Mouse (Mus musculus) heart, embryonic 16.5 days (tissue): ENCODE results near the gene B4gat1. TPM values are rescaled to one million over a fixed set of nuclear protein-coding genes. Genes with fewer than 3 reads are reported as not detected.

Experiments used
- ATAC-seq: fragments of 200-750 bp; cut with Nextera tagmentation; replicated peaks from 2 replicates; pipeline ENCODE4 v1.8.0; 2017; ENCODE audit warnings: moderate number of reproducible peaks; ENCODE audit not compliant: insufficient read depth, low FRiP score; ENCODE audit errors: extremely low read depth
- H3K27ac ChIP-seq: fragments of 300-500 bp; sonication (generic); 2 replicates; pipeline ENCODE4 v1.5.1; 2014; ENCODE audit warnings: mild to moderate bottlenecking, low read length, control low read depth, moderate library complexity
- H3K27me3 ChIP-seq: fragments of 300-500 bp; sonication (generic); 2 replicates; pipeline ENCODE4 v1.6.1; 2014; ENCODE audit warnings: low read length, mixed read lengths; ENCODE audit not compliant: control insufficient read depth, insufficient read depth
- H3K36me3 ChIP-seq: fragments of 300-500 bp; sonication (generic); 2 replicates; pipeline ENCODE4 v1.6.1; 2014; ENCODE audit not compliant: control insufficient read depth, insufficient read depth
- H3K4me1 ChIP-seq: fragments of 300-500 bp; sonication (generic); 2 replicates; pipeline ENCODE4 v1.6.1; 2014; ENCODE audit warnings: low read length, mixed read lengths; ENCODE audit not compliant: control insufficient read depth, insufficient read depth
- H3K4me2 ChIP-seq: fragments of 300-500 bp; sonication (generic); 2 replicates; pipeline ENCODE4 v1.6.1; 2014; ENCODE audit warnings: low read depth, mild to moderate bottlenecking, control low read depth, low read length
- H3K4me3 ChIP-seq: fragments of 300-500 bp; sonication (generic); 2 replicates; pipeline ENCODE4 v1.5.1; 2014; ENCODE audit warnings: mild to moderate bottlenecking, control low read depth, low read length
- H3K9ac ChIP-seq: fragments of 300-500 bp; sonication (generic); 2 replicates; pipeline ENCODE4 v1.6.1; 2014; ENCODE audit warnings: low read length, control low read depth
- H3K9me3 ChIP-seq: fragments of 300-500 bp; sonication (generic); replicated peaks from 2 replicates; pipeline ENCODE4 v1.6.1; 2016; ENCODE audit warnings: low read length; ENCODE audit not compliant: control insufficient read depth
- WGBS: fragments of 180-500 bp; shearing (Covaris S2); extraction: QIAGEN DNeasy Blood & Tissue Kit; methylation state at CpG from one replicate; pipeline ENCODE4 v1.1.7; 2014; 5-methylcytosine and 5-hydroxymethylcytosine counted together
- polyA plus RNA-seq: library from polyadenylated mRNA; unstranded; fragments of >200 nt; fragmentation: Nextera tagmentation; extraction: Ambion mirVana; gene quantifications from 2 replicates; pipeline ENCODE4 v1.2.1, GENCODE M21; 2015

B4gat1 gene
- polyA plus RNA-seq: 43.4 and 43.5 TPM in 2 replicates

GRCm38 (mm10) chr19:5038709-5039156 is at the start of gene B4gat1, which contains the start of gene AC124502.3:
TSS of gene B4gat1 (plus strand) at chr19:5038826.
TSS of gene AC124502.3 (plus strand) at chr19:5038891.
- H3K9ac ChIP-seq: peak within 1 kb of the TSS; percentile 88
- peak within 1 kb of the TSS; percentile 81 for H3K4me2 ChIP-seq
- H3K27me3 ChIP-seq: no peaks in the 10 kb centered on the region
- peak; percentile 91 for ATAC-seq
- no peaks in the 10 kb centered on the region for H3K9me3 ChIP-seq
- H3K36me3 ChIP-seq: no peaks in the 10 kb centered on the region
- peak within 1 kb of the TSS; percentile 76 for H3K4me3 ChIP-seq
- H3K4me1 ChIP-seq: peaks cover 22% of the 10 kb centered on the region
- H3K27ac ChIP-seq: peak within 1 kb of the TSS; percentile 61
- under 1% methylated on average over 44 of the region's 44 CpGs for WGBS

- Histone ChIP-seq H3K27me3 (peaks cover 29% of the 10 kb centered on the region), H3K4me2 (no peak overlapping the region), H3K36me3 (no peaks in the 10 kb centered on the region), H3K9ac (no peak overlapping the region), H3K27ac (no peak overlapping the region), H3K4me3 (no peak overlapping the region), H3K4me1 (peaks cover 22% of the 10 kb centered on the region), H3K9me3 (no peaks in the 10 kb centered on the region)
- ATAC-seq: peak; percentile 33; the same call in 1 of the 2 replicates
- 2% methylated on average over 13 of the region's 13 CpGs for WGBS
Observed at GRCm38 (mm10) chr19:4989013-4989412, 49.6 kb upstream of the B4gat1 start.

- ATAC-seq: no peak
- 21% methylated on average over 46 of the region's 47 CpGs for WGBS
- H3K4me3 ChIP-seq: no peak overlapping the region
- no peak overlapping the region for H3K9ac ChIP-seq
- no peak overlapping the region for H3K4me2 ChIP-seq
- H3K36me3 ChIP-seq: no peaks in the 10 kb centered on the region
- H3K9me3 ChIP-seq: no peaks in the 10 kb centered on the region
- H3K27me3 ChIP-seq: peaks cover 27% of the 10 kb centered on the region
- H3K27ac ChIP-seq: no peak overlapping the region
- H3K4me1 ChIP-seq: peaks cover 23% of the 10 kb centered on the region
Observed at GRCm38 (mm10) chr19:4989434-4990255, 49.0 kb upstream of the B4gat1 start.

- Histone ChIP-seq H3K9ac (no peak within 1 kb of the TSS), H3K27me3 (peaks cover 23% of the 10 kb centered on the region), H3K4me1 (peaks cover 23% of the 10 kb centered on the region), H3K4me2 (peak within 1 kb of the TSS; percentile 54), H3K36me3 (no peaks in the 10 kb centered on the region), H3K9me3 (no peaks in the 10 kb centered on the region), H3K4me3 (peak within 1 kb of the TSS; percentile 16; the same call in 1 of the 2 replicates), H3K27ac (no peak within 1 kb of the TSS)
- ATAC-seq: no peak
- WGBS: 11% methylated on average over 4 of the region's 4 CpGs
Observed at GRCm38 (mm10) chr19:4990256-4990625, 48.4 kb upstream of the B4gat1 start, which contains the start of gene Npas4. TSS of gene Npas4 (minus strand) at chr19:4990316.

- H3K9me3 ChIP-seq: no peaks in the 10 kb centered on the region
- H3K36me3 ChIP-seq: no peaks in the 10 kb centered on the region
- WGBS: 1% methylated on average over 21 of the region's 22 CpGs
- ATAC-seq: no peak
- H3K27me3 ChIP-seq: peaks cover 23% of the 10 kb centered on the region
- H3K4me1 ChIP-seq: peaks cover 23% of the 10 kb centered on the region
- H3K4me3 ChIP-seq: peak overlapping the region; percentile 16; the same call in 1 of the 2 replicates
- peak overlapping the region; percentile 54 for H3K4me2 ChIP-seq
- H3K27ac ChIP-seq: no peak overlapping the region
- H3K9ac ChIP-seq: no peak overlapping the region
Observed at GRCm38 (mm10) chr19:4990716-4991115, 47.9 kb upstream of the B4gat1 start.

GRCm38 (mm10) chr19:4992371-4992770 is 46.3 kb upstream of the B4gat1 start:
- WGBS: 8% methylated on average over 8 of the region's 8 CpGs
- no peak overlapping the region for H3K9ac ChIP-seq
- peaks cover 23% of the 10 kb centered on the region for H3K27me3 ChIP-seq
- H3K4me1 ChIP-seq: peaks cover 23% of the 10 kb centered on the region
- no peak overlapping the region for H3K4me3 ChIP-seq
- ATAC-seq: no peak
- H3K4me2 ChIP-seq: no peak overlapping the region
- no peaks in the 10 kb centered on the region for H3K36me3 ChIP-seq
- peak overlapping the region; percentile 46; the same call in 1 of the 2 replicates for H3K27ac ChIP-seq
- no peaks in the 10 kb centered on the region for H3K9me3 ChIP-seq

- Histone ChIP-seq H3K27ac (peak overlapping the region; percentile 46; the same call in 1 of the 2 replicates), H3K9me3 (no peaks in the 10 kb centered on the region), H3K9ac (no peak overlapping the region), H3K36me3 (no peaks in the 10 kb centered on the region), H3K27me3 (peaks cover 23% of the 10 kb centered on the region), H3K4me1 (peaks cover 23% of the 10 kb centered on the region), H3K4me2 (peak overlapping the region; percentile 16; the same call in 1 of the 2 replicates), H3K4me3 (no peak overlapping the region)
- ATAC-seq: peak; percentile 94
- 0% methylated on average over 9 of the region's 9 CpGs for WGBS
Observed at GRCm38 (mm10) chr19:4992904-4993303, 45.7 kb upstream of the B4gat1 start.

GRCm38 (mm10) chr19:4994043-4994442 is 44.6 kb upstream of the B4gat1 start:
- Histone ChIP-seq H3K27ac (no peak overlapping the region), H3K4me3 (no peak overlapping the region), H3K27me3 (peaks cover 23% of the 10 kb centered on the region), H3K9ac (no peak overlapping the region), H3K36me3 (no peaks in the 10 kb centered on the region), H3K9me3 (no peaks in the 10 kb centered on the region), H3K4me1 (peaks cover 23% of the 10 kb centered on the region), H3K4me2 (no peak overlapping the region)
- ATAC-seq: no peak
- WGBS: 58% methylated on average over 5 of the region's 5 CpGs
